Mouse (Mus musculus): ENCODE data around the gene Ablim1. TPM values are rescaled to one million over a fixed set of nuclear protein-coding genes. Genes with fewer than 3 reads are reported as not detected.

Gene Ablim1
- polyA plus RNA-seq, 1 experiment from 2014 or later, result 38.5 TPM

GRCm38 (mm10) chr19:57028327-57029179 is 286.2 kb downstream of the Ablim1 start:
- H3K27ac ChIP-seq (replicated peaks), result no peak overlapping the region

GRCm38 (mm10) chr19:57026501-57026900 is 288.2 kb downstream of the Ablim1 start:
- no peak overlapping the region for H3K4me2 ChIP-seq
- no peak overlapping the region for H3K4me3 ChIP-seq
- no peak overlapping the region for H3K9ac ChIP-seq
- H3K27me3 ChIP-seq (replicated peaks), result no peaks in the 10 kb centered on the region
- 55% methylated on average over 4 of the region's 4 CpGs for whole genome bisulfite sequencing
- H3K36me3 ChIP-seq, result no peaks in the 10 kb centered on the region
- H3K27ac ChIP-seq (replicated peaks), result no peak overlapping the region
- H3K4me1 ChIP-seq, result no peaks in the 10 kb centered on the region; the same call in 1 of the 2 replicates
- H3K9me3 ChIP-seq, result peaks cover 8% of the 10 kb centered on the region; the same call in 1 of the 2 replicates
- no peak for ATAC-seq (ENCODE audit: extremely low read depth, insufficient number of reproducible peaks, low FRiP score, low TSS enrichment)

More at GRCm38 (mm10) chr19:57028327-57029179, 286.2 kb downstream of the Ablim1 start:
- Histone ChIP-seq H3K4me3 (no peak overlapping the region), H3K9me3 (peaks cover 8% of the 10 kb centered on the region; the same call in 1 of the 2 replicates), H3K9ac (no peak overlapping the region), H3K27me3 (replicated peaks) (no peaks in the 10 kb centered on the region), H3K4me2 (no peak overlapping the region), H3K4me1 (no peaks in the 10 kb centered on the region), H3K36me3 (peaks cover 9% of the 10 kb centered on the region)
- no peak for ATAC-seq (ENCODE audit: extremely low read depth, insufficient number of reproducible peaks, low FRiP score, low TSS enrichment)
- 48% methylated on average over 8 of the region's 8 CpGs for WGBS

- peak overlapping the region; percentile 53; the same call in 1 of the 2 replicates for H3K4me2 ChIP-seq
These were observed 296.9 kb downstream of the Ablim1 start for GRCm38 (mm10) chr19:57017785-57018179.

GRCm38 (mm10) chr19:57016995-57017784 is 297.5 kb downstream of the Ablim1 start:
- 41% methylated on average over 15 of the region's 15 CpGs for WGBS
- peak overlapping the region; percentile 53 for H3K27ac ChIP-seq (replicated peaks)
- ATAC-seq (ENCODE audit: extremely low read depth, insufficient number of reproducible peaks, low FRiP score, low TSS enrichment), result no peak
- H3K27me3 ChIP-seq (replicated peaks), result no peaks in the 10 kb centered on the region; the same call in 1 of the 2 replicates
- no peaks in the 10 kb centered on the region for H3K36me3 ChIP-seq
- no peak overlapping the region for H3K9ac ChIP-seq
- H3K4me2 ChIP-seq, result peak overlapping the region; percentile 53
- H3K4me3 ChIP-seq, result peak overlapping the region; percentile 23; the same call in 1 of the 2 replicates
- peaks cover 14% of the 10 kb centered on the region for H3K4me1 ChIP-seq
- H3K9me3 ChIP-seq, result no peaks in the 10 kb centered on the region

More at GRCm38 (mm10) chr19:57017785-57018179, 296.9 kb downstream of the Ablim1 start:
- peak overlapping the region; percentile 53; the same call in 1 of the 2 replicates for H3K27ac ChIP-seq (replicated peaks)
- peaks cover 14% of the 10 kb centered on the region for H3K4me1 ChIP-seq
- WGBS, result 74% methylated on average over 8 of the region's 8 CpGs
- H3K9ac ChIP-seq, result no peak overlapping the region
- no peaks in the 10 kb centered on the region for H3K9me3 ChIP-seq
- no peak for ATAC-seq (ENCODE audit: extremely low read depth, insufficient number of reproducible peaks, low FRiP score, low TSS enrichment)
- H3K36me3 ChIP-seq, result no peaks in the 10 kb centered on the region
- no peak overlapping the region for H3K4me3 ChIP-seq
- no peaks in the 10 kb centered on the region; the same call in 1 of the 2 replicates for H3K27me3 ChIP-seq (replicated peaks)

GRCm38 (mm10) chr19:57014808-57015207 is 299.9 kb downstream of the Ablim1 start:
- ATAC-seq (ENCODE audit: extremely low read depth, insufficient number of reproducible peaks, low FRiP score, low TSS enrichment), result no peak

GRCm38 (mm10) chr19:57013271-57013677 is 301.4 kb downstream of the Ablim1 start:
- ATAC-seq (ENCODE audit: extremely low read depth, insufficient number of reproducible peaks, low FRiP score, low TSS enrichment), result no peak

More at GRCm38 (mm10) chr19:57014808-57015207, 299.9 kb downstream of the Ablim1 start:
- H3K9me3 ChIP-seq, result no peaks in the 10 kb centered on the region
- H3K27ac ChIP-seq (replicated peaks), result no peak overlapping the region
- no peak overlapping the region for H3K4me3 ChIP-seq
- WGBS, result 81% methylated on average over 3 of the region's 3 CpGs
- H3K27me3 ChIP-seq (replicated peaks), result peaks cover 4% of the 10 kb centered on the region
- H3K9ac ChIP-seq, result no peak overlapping the region
- no peaks in the 10 kb centered on the region for H3K36me3 ChIP-seq
- no peak overlapping the region for H3K4me2 ChIP-seq
- H3K4me1 ChIP-seq, result peaks cover 17% of the 10 kb centered on the region

GRCm38 (mm10) chr19:57012068-57012467 is 302.7 kb downstream of the Ablim1 start:
- 50% methylated on average over 3 of the region's 3 CpGs for WGBS
- H3K27me3 ChIP-seq (replicated peaks), result peaks cover 31% of the 10 kb centered on the region
- H3K4me2 ChIP-seq, result no peak overlapping the region
- no peaks in the 10 kb centered on the region for H3K9me3 ChIP-seq
- ATAC-seq (ENCODE audit: extremely low read depth, insufficient number of reproducible peaks, low FRiP score, low TSS enrichment), result no peak
- H3K27ac ChIP-seq (replicated peaks), result no peak overlapping the region
- H3K4me3 ChIP-seq, result no peak overlapping the region
- H3K36me3 ChIP-seq, result no peaks in the 10 kb centered on the region
- no peak overlapping the region for H3K9ac ChIP-seq
- peaks cover 17% of the 10 kb centered on the region for H3K4me1 ChIP-seq

More at GRCm38 (mm10) chr19:57013271-57013677, 301.4 kb downstream of the Ablim1 start:
- peaks cover 19% of the 10 kb centered on the region for H3K27me3 ChIP-seq (replicated peaks)
- H3K9me3 ChIP-seq, result no peaks in the 10 kb centered on the region
- 63% methylated on average over 6 of the region's 6 CpGs for WGBS
- H3K36me3 ChIP-seq, result no peaks in the 10 kb centered on the region
- H3K4me2 ChIP-seq, result no peak overlapping the region
- no peak overlapping the region for H3K4me3 ChIP-seq
- peaks cover 17% of the 10 kb centered on the region for H3K4me1 ChIP-seq
- no peak overlapping the region for H3K27ac ChIP-seq (replicated peaks)
- no peak overlapping the region for H3K9ac ChIP-seq

- no peak overlapping the region for H3K4me2 ChIP-seq
- no peak for ATAC-seq (ENCODE audit: extremely low read depth, insufficient number of reproducible peaks, low FRiP score, low TSS enrichment)
- 52% methylated on average over 4 of the region's 4 CpGs for WGBS
- H3K9ac ChIP-seq, result no peak overlapping the region
- H3K27ac ChIP-seq (replicated peaks), result no peak overlapping the region
- no peak overlapping the region for H3K4me3 ChIP-seq
- H3K9me3 ChIP-seq, result no peaks in the 10 kb centered on the region
- peaks cover 11% of the 10 kb centered on the region for H3K4me1 ChIP-seq
- H3K36me3 ChIP-seq, result no peaks in the 10 kb centered on the region
- peaks cover 47% of the 10 kb centered on the region for H3K27me3 ChIP-seq (replicated peaks)
These were observed 304.7 kb downstream of the Ablim1 start for GRCm38 (mm10) chr19:57010064-57010463.

GRCm38 (mm10) chr19:57009653-57010052 is 305.1 kb downstream of the Ablim1 start:
- peaks cover 11% of the 10 kb centered on the region for H3K4me1 ChIP-seq

GRCm38 (mm10) chr19:57007781-57008710 is 306.7 kb downstream of the Ablim1 start, which contains the start of gene Afap1l2:
Gene Afap1l2, minus strand, starts transcription at chr19:57008228.
- Histone ChIP-seq H3K36me3 (no peaks in the 10 kb centered on the region), H3K4me2 (peak within 1 kb of the TSS; percentile 88), H3K9me3 (no peaks in the 10 kb centered on the region), H3K4me1 (peaks cover 15% of the 10 kb centered on the region), H3K9ac (peak within 1 kb of the TSS; percentile 81), H3K4me3 (peak within 1 kb of the TSS; percentile 67), H3K27me3 (replicated peaks) (peaks cover 49% of the 10 kb centered on the region), H3K27ac (replicated peaks) (no peak within 1 kb of the TSS)
- ATAC-seq (ENCODE audit: extremely low read depth, insufficient number of reproducible peaks, low FRiP score, low TSS enrichment), result no peak
- WGBS, result 2% methylated on average over 68 of the region's 68 CpGs

More at GRCm38 (mm10) chr19:57009653-57010052, 305.1 kb downstream of the Ablim1 start:
- H3K9me3 ChIP-seq, result no peaks in the 10 kb centered on the region
- 63% methylated on average over 4 of the region's 4 CpGs for WGBS
- no peaks in the 10 kb centered on the region for H3K36me3 ChIP-seq
- no peak overlapping the region for H3K4me3 ChIP-seq
- H3K4me2 ChIP-seq, result no peak overlapping the region
- peaks cover 49% of the 10 kb centered on the region for H3K27me3 ChIP-seq (replicated peaks)
- H3K9ac ChIP-seq, result no peak overlapping the region
- ATAC-seq (ENCODE audit: extremely low read depth, insufficient number of reproducible peaks, low FRiP score, low TSS enrichment), result no peak
- no peak overlapping the region for H3K27ac ChIP-seq (replicated peaks)

All from heart, embryonic 13.5 days (tissue).